Mouse (Mus musculus) MEL (cell line): ENCODE results near the gene Pdik1l. TPM values are rescaled to one million over a fixed set of nuclear protein-coding genes. Genes with fewer than 3 reads are reported as not detected.

Experiments
- DNase-seq: peaks from one replicate; pipeline ENCODE4 v3.0.0; 2011; ENCODE audit warnings: low read depth, low spot score
- H3K27ac ChIP-seq: 2 replicates; pipeline ENCODE4 v1.5.1; 2012; ENCODE audit warnings: low read depth, mild to moderate bottlenecking, control low read depth, low read length, moderate library complexity; ENCODE audit not compliant: control insufficient read depth
- H3K27me3 ChIP-seq, 2 experiments: fragments of 150-350 bp in 1 of 2; sonication (generic) in 1 of 2; 2 replicates each; pipeline ENCODE4 v1.6.1; 2012; ENCODE audit warnings: low read length in 2 of 2, mild to moderate bottlenecking in 2 of 2, improper control_type of control experiment in 1 of 2, moderate library complexity in 1 of 2; ENCODE audit not compliant: insufficient read depth in 2 of 2, control insufficient read depth in 1 of 2
- H3K36me3 ChIP-seq, 2 experiments: 2 replicates each; pipeline ENCODE4 v1.6.1; 2012 to 2014; ENCODE audit warnings: low read length in 2 of 2, improper control_type of control experiment in 1 of 2, inconsistent platforms in 1 of 2, mild to moderate bottlenecking in 1 of 2; ENCODE audit not compliant: insufficient read depth in 2 of 2, control insufficient read depth in 1 of 2
- H3K4me1 ChIP-seq, 2 experiments: fragments of 150-350 bp in 1 of 2; sonication (generic) in 1 of 2; 2 replicates each; pipeline ENCODE4 v1.6.1; 2012; ENCODE audit warnings: low read length in 2 of 2, improper control_type of control experiment in 1 of 2, mild to moderate bottlenecking in 1 of 2; ENCODE audit not compliant: insufficient read depth in 2 of 2, control insufficient read depth in 1 of 2
- H3K4me3 ChIP-seq, 2 experiments: fragments of 150-350 bp in 1 of 2; sonication (generic) in 1 of 2; 2 replicates each; pipeline ENCODE4 v1.5.1; 2012; ENCODE audit warnings: low read depth in 2 of 2, low read length in 2 of 2, mild to moderate bottlenecking in 2 of 2, moderate library complexity in 2 of 2, control low read depth in 1 of 2, improper control_type of control experiment in 1 of 2; ENCODE audit not compliant: control insufficient read depth in 1 of 2, insufficient read depth in 1 of 2
- H3K79me2 ChIP-seq: 2 replicates; pipeline ENCODE4 v1.6.1; 2012; ENCODE audit warnings: mild to moderate bottlenecking, low read length, moderate library complexity; ENCODE audit not compliant: control insufficient read depth, poor library complexity, insufficient read depth
- H3K9ac ChIP-seq: 2 replicates; pipeline ENCODE4 v1.6.1; 2012; ENCODE audit warnings: low read depth, mild to moderate bottlenecking, control low read depth, low read length, moderate library complexity; ENCODE audit not compliant: control insufficient read depth, poor library complexity, severe bottlenecking
- H3K9me3 ChIP-seq: fragments of 150-350 bp; sonication (generic); replicated peaks from 2 replicates; pipeline ENCODE4 v1.6.1; 2012; ENCODE audit warnings: mild to moderate bottlenecking, low read length, improper control_type of control experiment, moderate library complexity; ENCODE audit not compliant: insufficient read depth
- BHLHE40 ChIP-seq: IDR thresholded peaks from 2 replicates; pipeline ENCODE4 v1.6.1; 2012; ENCODE audit warnings: low read depth, mild to moderate bottlenecking, inconsistent platforms, low read length, improper control_type of control experiment, borderline replicate concordance
- CTCF ChIP-seq, 3 experiments: IDR thresholded peaks in 2 of 3; conservative IDR thresholded peaks in 1 of 3; 2 replicates each; pipeline ENCODE4 v1.5.1; 2011 to 2012; ENCODE audit warnings: low read length in 3 of 3, low read depth in 2 of 3, mild to moderate bottlenecking in 2 of 3, improper control_type of control experiment in 1 of 3, inconsistent platforms in 1 of 3, mixed read lengths in 1 of 3, moderate library complexity in 1 of 3; ENCODE audit not compliant: control insufficient read depth in 1 of 3, insufficient read depth in 1 of 3, poor library complexity in 1 of 3, severe bottlenecking in 1 of 3
- GATA1 ChIP-seq: IDR thresholded peaks from 2 replicates; pipeline ENCODE4 v1.6.1; 2011; ENCODE audit warnings: low read depth, low read length, improper control_type of control experiment
- KAT2A ChIP-seq: conservative IDR thresholded peaks from 2 replicates; pipeline ENCODE4 v1.6.1; 2012; ENCODE audit warnings: low read depth, low read length, improper control_type of control experiment, inconsistent platforms
- MAX ChIP-seq: IDR thresholded peaks from 2 replicates; pipeline ENCODE4 v1.6.1; 2011; ENCODE audit warnings: low read length, improper control_type of control experiment
- MAZ ChIP-seq: IDR thresholded peaks from 2 replicates; pipeline ENCODE4 v1.6.1; 2012; ENCODE audit warnings: low read depth, mild to moderate bottlenecking, inconsistent platforms, low read length, improper control_type of control experiment
- MEF2A ChIP-seq: IDR thresholded peaks from 2 replicates; pipeline ENCODE4 v1.6.1; 2014; ENCODE audit warnings: low read depth, mild to moderate bottlenecking, inconsistent platforms, low read length, improper control_type of control experiment; ENCODE audit not compliant: poor library complexity, insufficient replicate concordance, severe bottlenecking; ENCODE audit errors: extremely low read depth
- MYC ChIP-seq: IDR thresholded peaks from 2 replicates; pipeline ENCODE4 v1.6.1; 2011; ENCODE audit warnings: low read depth, mild to moderate bottlenecking, low read length, improper control_type of control experiment, moderate library complexity
- NELFE ChIP-seq: IDR thresholded peaks from 2 replicates; pipeline ENCODE4 v1.6.1; 2011; ENCODE audit warnings: low read depth, low read length, improper control_type of control experiment
- POLR2AphosphoS5 ChIP-seq: IDR thresholded peaks from 2 replicates; pipeline ENCODE4 v1.6.1; 2012; ENCODE audit warnings: low read depth, borderline replicate concordance, mild to moderate bottlenecking, inconsistent platforms, low read length, moderate library complexity, mixed read lengths
- TBP ChIP-seq: IDR thresholded peaks from 2 replicates; pipeline ENCODE4 v1.8.0; 2011; ENCODE audit warnings: low read depth, low read length, improper control_type of control experiment
- UBTF ChIP-seq: IDR thresholded peaks from 2 replicates; pipeline ENCODE4 v1.6.1; 2012; ENCODE audit warnings: low read depth, mild to moderate bottlenecking, inconsistent platforms, low read length, improper control_type of control experiment, moderate library complexity, borderline replicate concordance; ENCODE audit not compliant: insufficient read depth
- ZC3H11A ChIP-seq: IDR thresholded peaks from 2 replicates; pipeline ENCODE4 v1.6.1; 2012; ENCODE audit warnings: low read depth, mild to moderate bottlenecking, inconsistent platforms, low read length, improper control_type of control experiment
- ZKSCAN1 ChIP-seq: IDR thresholded peaks from 2 replicates; pipeline ENCODE4 v1.6.1; 2012; ENCODE audit warnings: low read depth, mild to moderate bottlenecking, inconsistent platforms, low read length, improper control_type of control experiment, moderate library complexity
- ZMIZ1 ChIP-seq: IDR thresholded peaks from 2 replicates; pipeline ENCODE4 v1.6.1; 2012; ENCODE audit warnings: low read depth, mild to moderate bottlenecking, inconsistent platforms, low read length, improper control_type of control experiment, moderate library complexity
- polyA plus RNA-seq, 2 experiments: library from polyadenylated mRNA; stranded (reverse) in 1 of 2; unstranded in 1 of 2; fragments of >175 nt in 1 of 2; fragments of >200 nt in 1 of 2; gene quantifications; 2 replicates each; pipeline versions ENCODE4 v1.2.1 to v1.2.4; 2012; ENCODE audit warnings: low replicate concordance in 2 of 2, low read depth in 1 of 2; ENCODE audit not compliant: insufficient read length in 2 of 2, insufficient read depth in 1 of 2, missing spikeins in 1 of 2
- total RNA-seq: library from RNA; depleted of rRNA; stranded (reverse); fragments of 300-350 nt; gene quantifications from 2 replicates; pipeline ENCODE4 v1.2.3, GENCODE M21; 2012

Pdik1l gene
- total and polyA plus RNA-seq, 3 experiments: 11.7 to 32.1 (median 13.0) TPM

- Histone ChIP-seq H3K79me2 (no peaks in the 10 kb centered on the region), H3K27me3 (no peaks in the 10 kb centered on the region), H3K9ac (no peak overlapping the region), H3K9me3 (no peaks in the 10 kb centered on the region), H3K27ac (no peak overlapping the region), H3K4me3 (no peak overlapping the region), H3K36me3 (no peaks in the 10 kb centered on the region), H3K4me1 (no peaks in the 10 kb centered on the region)
- DNase-seq: no peak
- TF ChIP-seq ZC3H11A (no peak), MAX (no peak), GATA1 (no peak), MEF2A (no peak), MYC (no peak), BHLHE40 (no peak), UBTF (no peak), MAZ (no peak), TBP (no peak), NELFE (no peak), ZMIZ1 (no peak), KAT2A (no peak), ZKSCAN1 (no peak), POLR2AphosphoS5 (no peak)
Observed at GRCm38 (mm10) chr4:134255854-134256253, 31.8 kb downstream of the Pdik1l start.

GRCm38 (mm10) chr4:134254835-134255234 is 32.9 kb downstream of the Pdik1l start:
- peaks cover 2 to 3% of the 10 kb centered on the region in 2 experiments; a peak in 1 of 4 replicates for H3K4me1 ChIP-seq
- no peaks in the 10 kb centered on the region for H3K79me2 ChIP-seq
- H3K27ac ChIP-seq: no peak overlapping the region
- no peaks in the 10 kb centered on the region for H3K27me3 ChIP-seq
- H3K9me3 ChIP-seq: no peaks in the 10 kb centered on the region
- no peak overlapping the region for H3K4me3 ChIP-seq
- no peak overlapping the region for H3K9ac ChIP-seq
- no peak for TF ChIP-seq UBTF
- no peak for TF ChIP-seq ZC3H11A
- TF ChIP-seq CTCF (IDR thresholded peaks at IDR 0.05 in 2 of 3, conservative IDR thresholded peaks at IDR 0.05 in 1 of 3; ENCODE audit: control insufficient read depth in 1 of 3, insufficient read depth in 1 of 3, low read depth in 2 of 3, low read length in 3 of 3, poor library complexity in 1 of 3, severe bottlenecking in 1 of 3): no peak
- no peaks in the 10 kb centered on the region for H3K36me3 ChIP-seq
- DNase-seq: no peak
